Mouse (Mus musculus) forebrain, postnatal 0 days (tissue): ENCODE data around the gene Sit1. TPM values are rescaled to one million over a fixed set of nuclear protein-coding genes. Genes with fewer than 3 reads are reported as not detected.

Experiments
- ATAC-seq: fragments of 200-750 bp; cut with Nextera tagmentation; 2 replicates; pipeline ENCODE4 v1.8.0; 2017; ENCODE audit warnings: mild to moderate bottlenecking, moderate library complexity
- DNase-seq: peaks from one replicate; pipeline ENCODE4 v3.0.0-alpha.2; 2015
- H3K27ac ChIP-seq: fragments of 300-500 bp; sonication (generic); 2 replicates; pipeline ENCODE4 v1.5.1; 2014; ENCODE audit warnings: low read depth, mild to moderate bottlenecking, antibody characterized with exemption, low read length, moderate library complexity, mixed read lengths
- H3K27me3 ChIP-seq: fragments of 300-500 bp; sonication (generic); 2 replicates; pipeline ENCODE4 v1.6.1; 2014; ENCODE audit warnings: mild to moderate bottlenecking, low read length, mixed read lengths; ENCODE audit not compliant: insufficient read depth
- H3K36me3 ChIP-seq: fragments of 300-500 bp; sonication (generic); 2 replicates; pipeline ENCODE4 v1.6.1; 2014; ENCODE audit warnings: mild to moderate bottlenecking, moderate library complexity; ENCODE audit not compliant: insufficient read depth
- H3K4me1 ChIP-seq: fragments of 300-500 bp; sonication (generic); 2 replicates; pipeline ENCODE4 v1.6.1; 2014; ENCODE audit warnings: antibody characterized with exemption; ENCODE audit not compliant: insufficient read depth
- H3K4me2 ChIP-seq: fragments of 300-500 bp; sonication (generic); 2 replicates; pipeline ENCODE4 v1.6.1; 2014; ENCODE audit warnings: low read depth, mild to moderate bottlenecking, moderate library complexity
- H3K4me3 ChIP-seq: fragments of 300-500 bp; sonication (generic); 2 replicates; pipeline ENCODE4 v1.5.1; 2014; ENCODE audit warnings: low read depth, low read length, mixed read lengths
- H3K9ac ChIP-seq: fragments of 300-500 bp; sonication (generic); 2 replicates; pipeline ENCODE4 v1.6.1; 2014; ENCODE audit warnings: mild to moderate bottlenecking
- H3K9me3 ChIP-seq: fragments of 300-500 bp; sonication (generic); 2 replicates; pipeline ENCODE4 v1.6.1; 2016; ENCODE audit warnings: low read length
- CTCF ChIP-seq: sonication (generic); IDR thresholded peaks from 2 replicates; pipeline ENCODE4 v1.5.1; 2016; ENCODE audit warnings: antibody characterized with exemption, control low read depth, low read depth
- WGBS: fragments of 180-500 bp; shearing (Covaris S2); extraction: QIAGEN DNeasy Blood & Tissue Kit; methylation state at CpG from one replicate; pipeline ENCODE4 v1.1.7; 2014; 5-methylcytosine and 5-hydroxymethylcytosine counted together
- polyA plus RNA-seq: library from polyadenylated mRNA; unstranded; fragments of >200 nt; fragmentation: Nextera tagmentation; extraction: Ambion mirVana; gene quantifications from 2 replicates; pipeline ENCODE4 v1.2.1, GENCODE M21; 2015
- total RNA-seq: library from RNA; depleted of rRNA; stranded (reverse); fragments of >200 nt; gene quantifications from 2 replicates; pipeline ENCODE4 v1.2.3, GENCODE M21; 2014

Sit1 gene
- total and polyA plus RNA-seq, 2 experiments from 2014 or later: not detected

DNA sequence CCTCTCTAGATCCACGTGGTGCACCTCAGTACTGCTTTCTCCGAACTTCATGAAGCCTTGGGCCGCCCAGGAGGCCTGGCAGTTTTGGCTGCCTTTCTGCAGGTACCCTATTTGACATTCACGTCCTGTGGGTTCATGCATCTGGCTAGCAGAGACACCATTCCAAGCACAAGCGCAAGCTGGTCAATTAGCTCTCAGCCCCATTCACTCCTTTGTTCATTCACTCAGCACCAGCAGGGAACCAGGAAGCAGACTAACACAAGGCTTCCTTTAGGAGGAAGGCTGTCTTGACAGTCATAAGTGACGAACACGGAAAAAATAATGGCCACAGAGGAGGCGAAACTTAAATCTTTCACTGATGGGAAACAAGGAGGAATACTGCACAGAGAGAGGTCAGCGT lies 25.6 kb upstream of the Sit1 start:
- no peaks in the 10 kb centered on the region for H3K9me3 ChIP-seq
- 0 out of 2 replicates have a peak, but pooled peaks cover 2% of the 10 kb centered on the region for H3K4me1 ChIP-seq
- no peak for ATAC-seq
- no peaks in the 10 kb centered on the region for H3K36me3 ChIP-seq
- H3K4me3 ChIP-seq: no peak overlapping the region
- WGBS: 18% methylated on average over 9 of the region's 9 CpGs
- no peak overlapping the region for H3K27ac ChIP-seq
- DNase-seq: no peak
- peaks cover 3% of the 10 kb centered on the region for H3K27me3 ChIP-seq
- H3K9ac ChIP-seq: no peak overlapping the region
- peak overlapping the region; percentile 46 for H3K4me2 ChIP-seq
- no peak for TF ChIP-seq CTCF

DNA sequence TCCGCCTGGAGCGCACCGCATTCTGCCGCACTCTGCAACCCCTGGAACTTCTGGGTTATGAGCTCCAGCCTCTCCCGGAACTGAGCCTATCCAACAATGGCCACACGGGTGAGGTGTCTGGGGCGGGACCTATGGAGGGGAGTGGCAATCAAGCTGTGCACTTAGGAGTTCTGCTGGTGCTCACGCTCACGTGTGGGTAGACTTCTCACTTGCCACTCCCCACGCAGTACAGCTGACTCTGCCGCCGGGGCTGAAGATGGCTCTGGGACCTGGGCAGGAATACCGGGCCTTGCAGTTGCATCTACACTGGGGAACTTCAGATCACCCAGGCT lies 25.1 kb upstream of the Sit1 start:
- Histone ChIP-seq H3K4me1 (0 out of 2 replicates have a peak, but pooled peaks cover 2% of the 10 kb centered on the region), H3K27ac (no peak overlapping the region), H3K4me3 (peak overlapping the region; percentile 24), H3K4me2 (peak overlapping the region; percentile 46), H3K9ac (no peak overlapping the region), H3K9me3 (no peaks in the 10 kb centered on the region), H3K36me3 (no peaks in the 10 kb centered on the region), H3K27me3 (peaks cover 3% of the 10 kb centered on the region)
- DNase-seq (no peak), ATAC-seq (peak; percentile 34; the same call in 1 of the 2 replicates)
- no peak for TF ChIP-seq CTCF
- 10% methylated on average over 13 of the region's 13 CpGs for WGBS

DNA sequence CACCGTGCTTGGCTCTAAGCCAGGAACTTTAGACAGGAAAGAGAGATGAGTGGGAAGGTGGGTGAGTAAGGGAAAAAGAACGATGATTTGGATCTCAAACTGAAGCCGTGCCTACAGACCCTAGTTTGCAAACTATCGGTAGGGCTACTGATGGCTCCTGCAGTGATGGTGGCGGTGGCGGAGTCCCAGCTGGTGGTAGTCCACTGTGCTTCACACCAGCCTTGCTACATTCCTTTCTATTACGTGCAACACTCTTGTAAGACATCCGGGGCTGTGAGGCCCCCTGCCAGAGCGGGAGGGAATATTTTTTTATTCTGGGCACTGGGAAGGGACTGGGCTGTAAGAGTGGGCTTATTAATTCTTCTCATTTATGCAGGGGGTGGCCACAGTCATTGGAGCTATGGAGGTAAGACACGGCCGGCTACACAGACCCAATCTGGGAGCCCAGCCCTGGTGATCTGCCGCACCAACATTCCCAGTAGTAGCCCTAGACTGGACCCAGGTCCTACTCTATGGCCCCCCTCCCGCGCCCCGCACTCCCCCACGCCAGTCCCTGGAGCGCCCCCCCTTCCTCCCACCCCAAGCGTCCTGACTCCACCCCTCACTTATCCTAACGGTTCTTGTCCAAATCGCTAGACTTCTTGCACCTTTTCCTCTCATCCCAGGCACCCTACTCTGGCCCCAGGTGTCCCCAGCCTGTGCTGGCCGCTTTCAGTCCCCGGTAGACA lies 24.6 kb upstream of the Sit1 start:
- Histone ChIP-seq H3K4me1 (0 out of 2 replicates have a peak, but pooled peaks cover 2% of the 10 kb centered on the region), H3K36me3 (no peaks in the 10 kb centered on the region), H3K9me3 (no peaks in the 10 kb centered on the region), H3K27me3 (peaks cover 3% of the 10 kb centered on the region), H3K27ac (no peak overlapping the region), H3K4me3 (peak overlapping the region; percentile 24), H3K9ac (no peak overlapping the region), H3K4me2 (peak overlapping the region; percentile 46)
- WGBS: 12% methylated on average over 20 of the region's 22 CpGs
- no peak for TF ChIP-seq CTCF
- DNase-seq (peak; percentile 21), ATAC-seq (peak; percentile 27; the same call in 1 of the 2 replicates)

DNA sequence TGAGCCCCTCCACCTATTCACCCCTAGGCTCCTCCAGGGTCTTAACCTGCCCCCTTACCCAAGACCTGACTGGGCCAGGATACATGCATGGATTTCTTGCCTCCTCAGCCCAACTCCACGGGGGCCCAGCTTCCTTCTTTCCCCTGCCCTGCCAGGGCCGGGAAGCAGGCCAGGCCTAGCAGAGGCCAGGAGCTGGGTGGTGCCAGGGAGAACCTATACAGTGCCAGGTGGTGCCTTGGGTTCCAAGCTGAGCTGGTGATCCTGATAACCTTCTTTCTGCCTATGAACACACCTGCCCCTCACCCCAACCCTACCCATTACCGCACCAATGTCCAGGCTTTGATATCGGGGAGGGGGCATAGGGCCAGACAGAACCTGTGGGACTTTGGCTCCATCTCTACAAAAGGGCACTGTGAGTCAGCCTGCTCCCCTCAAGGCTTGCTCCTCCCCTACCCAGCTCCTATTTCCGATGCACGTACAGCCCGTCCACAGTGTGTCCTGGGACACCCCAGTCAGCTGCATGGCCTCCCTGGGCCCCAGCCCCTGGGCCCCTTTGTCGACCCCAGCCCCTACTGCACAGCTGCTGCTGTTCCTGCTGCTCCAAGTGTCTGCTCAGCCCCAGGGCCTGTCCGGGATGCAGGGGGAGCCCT lies 23.1 kb upstream of the Sit1 start, which contains the start of gene Car9:
Car9 (plus strand) TSS at position 431 of the 650 bp plus-strand sequence.
- ATAC-seq: no peak
- WGBS: 50% methylated on average over 9 of the region's 9 CpGs
- no peak within 1 kb of the TSS for H3K4me3 ChIP-seq
- DNase-seq: no peak
- H3K9ac ChIP-seq: no peak within 1 kb of the TSS
- no peak for TF ChIP-seq CTCF
- H3K27ac ChIP-seq: no peak within 1 kb of the TSS
- peaks cover 3% of the 10 kb centered on the region for H3K27me3 ChIP-seq
- H3K4me1 ChIP-seq: 0 out of 2 replicates have a peak, but pooled peaks cover 2% of the 10 kb centered on the region
- H3K36me3 ChIP-seq: no peaks in the 10 kb centered on the region
- no peak within 1 kb of the TSS; the same call in 1 of the 2 replicates for H3K4me2 ChIP-seq
- H3K9me3 ChIP-seq: no peaks in the 10 kb centered on the region

DNA sequence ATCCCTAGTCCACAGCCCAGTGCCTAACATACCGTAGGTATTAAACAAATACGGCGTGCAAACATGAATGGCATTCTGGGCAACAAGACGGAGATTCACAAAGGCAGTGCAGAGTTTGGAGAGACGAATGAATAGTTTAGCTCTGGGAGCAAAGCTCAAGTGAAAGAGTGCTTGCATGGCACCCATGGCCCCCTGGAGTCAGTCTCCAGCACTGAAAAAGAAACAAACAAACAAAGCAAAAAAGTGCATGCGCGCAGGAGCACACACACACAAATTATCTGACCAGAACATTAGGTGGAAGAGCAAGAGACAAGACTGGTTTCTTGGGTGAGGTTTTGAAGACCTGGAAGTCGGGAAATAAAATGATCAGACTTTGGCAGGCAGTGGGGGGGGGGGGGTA lies 22.5 kb upstream of the Sit1 start:
- no peak for DNase-seq
- H3K27me3 ChIP-seq: peaks cover 3% of the 10 kb centered on the region
- no peak overlapping the region for H3K4me3 ChIP-seq
- WGBS: 47% methylated on average over 8 of the region's 8 CpGs
- H3K4me1 ChIP-seq: 0 out of 2 replicates have a peak, but pooled peaks cover 2% of the 10 kb centered on the region
- no peak for ATAC-seq
- H3K4me2 ChIP-seq: no peak overlapping the region
- no peak overlapping the region for H3K27ac ChIP-seq
- no peaks in the 10 kb centered on the region for H3K9me3 ChIP-seq
- no peaks in the 10 kb centered on the region for H3K36me3 ChIP-seq
- no peak overlapping the region for H3K9ac ChIP-seq
- no peak for TF ChIP-seq CTCF

DNA sequence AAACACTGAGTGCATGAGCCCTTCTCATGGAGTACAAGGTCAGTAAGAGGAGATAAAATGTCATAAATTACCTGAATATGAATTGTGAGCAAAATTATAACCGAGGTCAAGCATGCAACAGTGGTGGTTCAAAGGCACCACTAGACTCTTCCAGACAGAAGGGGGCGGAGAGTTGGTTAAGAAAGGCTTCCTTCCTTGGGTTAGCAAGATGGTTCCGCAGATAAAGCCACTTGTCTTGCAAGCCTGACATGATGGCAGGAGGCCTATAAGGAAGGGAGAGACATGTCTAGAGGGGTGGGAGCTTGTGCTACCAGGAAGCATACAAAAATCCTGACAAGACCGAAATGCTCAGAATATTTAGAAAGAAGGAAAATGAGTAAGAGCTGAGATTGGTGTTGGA lies 20.7 kb upstream of the Sit1 start:
- DNase-seq (no peak), ATAC-seq (no peak)
- Histone ChIP-seq H3K4me2 (no peak overlapping the region), H3K4me1 (0 out of 2 replicates have a peak, but pooled peaks cover 2% of the 10 kb centered on the region), H3K4me3 (no peak overlapping the region), H3K27ac (no peak overlapping the region), H3K9ac (no peak overlapping the region), H3K27me3 (peaks cover 3% of the 10 kb centered on the region), H3K36me3 (no peaks in the 10 kb centered on the region), H3K9me3 (no peaks in the 10 kb centered on the region)
- no peak for TF ChIP-seq CTCF
- 87% methylated on average over 4 of the region's 4 CpGs for WGBS

DNA sequence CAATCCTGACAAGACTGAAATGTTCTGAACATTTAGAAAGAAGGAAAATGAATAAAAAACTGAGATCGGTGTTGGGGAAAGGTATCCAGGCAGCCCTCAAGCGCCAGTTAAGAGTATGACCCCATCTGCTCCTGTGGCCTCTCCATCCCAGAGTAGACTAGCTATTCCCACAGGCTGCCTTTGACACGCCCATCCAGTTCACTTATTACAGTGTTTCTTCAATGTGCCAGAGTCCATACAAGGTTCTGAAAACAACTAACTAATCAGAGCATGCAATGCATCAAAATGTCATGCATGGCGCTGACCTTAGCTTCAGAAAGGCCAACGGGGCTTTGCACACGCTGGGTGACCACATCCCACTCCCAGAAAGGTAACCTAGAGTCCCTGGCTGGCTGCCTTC lies 20.0 kb upstream of the Sit1 start:
- no peaks in the 10 kb centered on the region; the same call in 1 of the 2 replicates for H3K27me3 ChIP-seq
- H3K9ac ChIP-seq: no peak overlapping the region
- WGBS: 83% methylated on average over 6 of the region's 6 CpGs
- DNase-seq (no peak), ATAC-seq (no peak)
- H3K9me3 ChIP-seq: no peaks in the 10 kb centered on the region
- no peak overlapping the region for H3K4me3 ChIP-seq
- no peak overlapping the region for H3K4me2 ChIP-seq
- H3K4me1 ChIP-seq: 0 out of 2 replicates have a peak, but pooled peaks cover 2% of the 10 kb centered on the region
- TF ChIP-seq CTCF: no peak
- no peak overlapping the region for H3K27ac ChIP-seq
- H3K36me3 ChIP-seq: no peaks in the 10 kb centered on the region
